Mouse (Mus musculus): ENCODE measurements around the gene Rab28.
"Not testable (repeated sequence)": the region's sequence is repeated elsewhere in the genome, so short reads cannot be mapped to it uniquely, and the experiment has no call there.

Gene Rab28

DNA sequence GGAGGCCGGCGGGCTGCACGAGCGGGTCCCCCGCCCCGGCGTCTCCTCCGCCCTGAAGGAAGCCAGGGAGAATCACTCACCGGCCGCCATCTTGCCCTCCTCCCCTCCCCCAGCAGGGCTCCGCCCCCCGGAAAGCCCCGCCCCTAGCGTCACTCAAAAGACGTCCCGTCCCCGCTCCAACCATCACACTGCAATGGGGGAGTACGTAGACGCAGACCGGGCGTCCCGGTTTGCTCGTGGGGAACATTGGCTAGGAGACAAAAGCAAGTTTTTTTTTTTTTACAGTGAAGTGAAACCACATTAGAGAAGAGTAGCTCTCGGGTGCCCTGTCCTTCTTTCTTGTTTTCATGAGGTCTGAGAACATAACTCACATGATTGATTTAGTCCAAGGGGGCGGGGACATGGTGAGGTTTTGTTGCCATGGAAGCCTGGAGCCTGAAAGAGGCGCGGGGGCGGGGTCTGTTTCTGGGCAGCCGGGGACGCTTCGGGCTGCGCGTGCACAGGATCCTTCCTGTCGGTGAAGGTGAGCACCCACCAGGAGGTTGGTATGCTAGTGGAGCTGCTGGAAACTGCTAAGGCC lies at the start of gene Rab28:
Gene Rab28 (minus strand): TSS at position 107 of the 580 bp plus-strand sequence.
- DNase-seq (ENCODE audit: low read depth, low spot score), result peak; percentile 96

DNA sequence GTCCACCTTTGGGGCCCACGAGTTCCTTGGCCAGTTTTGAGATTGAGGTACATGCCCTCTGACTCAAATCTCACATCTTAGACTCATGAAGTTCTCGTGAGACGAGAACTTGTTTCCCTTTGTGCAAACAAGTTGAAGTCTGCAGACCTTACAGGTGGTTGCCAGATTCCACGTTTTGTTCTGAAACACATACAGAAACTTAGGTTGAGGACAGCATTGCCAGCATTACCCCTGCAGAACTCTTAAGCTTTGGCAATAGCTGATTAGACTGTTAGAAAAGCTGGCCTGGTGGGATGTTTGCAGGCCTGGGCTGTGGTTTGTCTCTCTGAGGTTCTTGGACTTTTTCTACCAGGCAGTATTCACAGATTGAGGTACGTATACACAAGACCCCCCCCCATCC lies 49.4 kb upstream of the Rab28 start:
- DNase-seq (ENCODE audit: low read depth, low spot score), result no peak

DNA sequence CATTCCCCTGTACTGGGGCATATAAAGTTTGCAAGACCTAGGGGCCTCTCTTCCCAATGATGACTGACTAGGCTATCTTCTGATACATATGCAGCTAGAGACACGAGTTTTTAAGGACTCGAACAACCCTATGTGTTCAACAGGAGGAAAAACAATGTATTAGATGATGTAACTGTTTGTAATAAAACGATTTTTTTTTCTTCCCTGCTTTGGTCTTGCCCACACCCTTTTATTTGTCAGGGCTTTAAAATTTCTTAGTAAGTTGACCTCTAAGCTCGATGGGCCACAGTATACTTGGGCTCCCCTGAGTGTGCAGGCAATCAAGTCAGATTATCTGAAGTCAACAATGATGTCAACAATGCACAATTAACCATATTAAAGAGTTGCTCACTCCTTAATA lies 48.4 kb upstream of the Rab28 start:
- DNase-seq (ENCODE audit: low read depth, low spot score), result no peak

DNA sequence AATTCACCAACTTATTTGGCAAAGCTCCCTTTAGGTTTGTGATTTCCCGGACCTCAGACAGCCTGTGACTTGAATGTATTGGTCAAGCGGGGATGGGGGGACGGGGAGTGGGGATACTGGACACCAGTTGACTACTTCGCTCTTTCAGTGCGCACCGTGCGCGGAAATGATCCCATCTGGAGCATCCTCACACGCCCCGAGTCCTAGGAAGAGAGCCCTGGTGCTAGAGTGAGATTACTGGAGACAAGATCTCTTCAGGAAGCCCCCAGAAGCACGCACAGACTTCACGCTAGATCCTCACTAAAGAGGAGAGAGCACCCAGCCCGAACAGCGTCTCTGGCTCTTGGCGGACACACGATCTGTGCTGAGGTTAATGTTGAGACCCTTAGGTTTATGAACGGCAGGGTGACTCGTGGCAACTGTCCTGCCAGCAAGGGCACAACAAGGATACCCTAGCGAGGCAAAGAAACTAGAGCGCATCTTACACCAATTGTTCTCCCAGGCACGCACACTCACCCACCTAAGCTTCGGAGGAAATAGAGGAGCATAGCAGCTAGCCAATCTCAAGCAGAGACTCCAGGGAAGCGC lies 47.5 kb upstream of the Rab28 start:
- peak; percentile 38 for DNase-seq (ENCODE audit: low read depth, low spot score)

DNA sequence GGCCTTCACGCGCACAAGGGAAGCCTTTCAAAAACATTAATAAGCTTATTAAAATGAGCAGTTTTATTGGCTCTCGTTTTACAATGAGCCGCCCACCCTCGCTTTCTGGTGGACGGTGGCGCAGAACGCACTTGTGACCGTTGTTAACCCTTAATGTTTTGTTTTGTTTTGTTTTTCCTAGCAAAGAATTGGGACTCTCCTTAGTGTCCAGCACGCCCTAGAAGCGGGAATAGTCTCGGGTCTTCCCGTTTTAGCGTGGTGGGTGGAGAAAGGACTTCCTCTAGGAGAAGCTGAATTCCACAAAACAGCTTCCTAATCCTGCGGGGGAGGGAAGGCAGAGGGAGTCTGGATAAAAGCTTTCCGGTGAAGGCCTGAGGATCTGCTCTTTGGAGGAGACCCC lies 46.9 kb upstream of the Rab28 start:
- no peak for DNase-seq (ENCODE audit: low read depth, low spot score)

DNA sequence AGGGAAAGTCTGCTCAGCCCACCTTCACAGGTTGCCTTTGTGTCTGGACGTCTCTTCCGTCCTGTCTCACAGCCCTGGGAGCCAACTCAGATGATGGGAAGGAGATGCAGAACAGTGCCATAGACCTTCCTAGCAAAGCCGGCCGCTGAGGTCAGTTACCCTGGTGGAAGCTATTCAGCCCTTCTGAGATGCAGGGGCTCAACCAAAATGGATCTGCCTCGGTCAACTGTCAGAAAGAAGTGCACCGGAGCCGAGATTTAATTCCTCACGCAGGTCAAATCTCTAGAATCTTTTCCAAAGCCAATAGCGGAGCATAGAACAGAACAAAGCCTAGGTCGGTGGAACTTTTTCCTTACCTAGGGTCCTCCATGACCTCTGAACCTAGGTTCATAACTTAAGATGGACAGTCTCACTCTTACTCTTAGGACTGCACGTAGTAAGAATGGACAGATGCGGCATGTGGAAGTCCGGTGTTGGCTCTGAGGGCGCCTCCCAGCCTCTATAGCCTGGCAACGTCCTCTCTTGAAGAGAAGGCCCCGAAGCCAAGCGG lies 46.3 kb upstream of the Rab28 start:
- no peak for DNase-seq (ENCODE audit: low read depth, low spot score)

DNA sequence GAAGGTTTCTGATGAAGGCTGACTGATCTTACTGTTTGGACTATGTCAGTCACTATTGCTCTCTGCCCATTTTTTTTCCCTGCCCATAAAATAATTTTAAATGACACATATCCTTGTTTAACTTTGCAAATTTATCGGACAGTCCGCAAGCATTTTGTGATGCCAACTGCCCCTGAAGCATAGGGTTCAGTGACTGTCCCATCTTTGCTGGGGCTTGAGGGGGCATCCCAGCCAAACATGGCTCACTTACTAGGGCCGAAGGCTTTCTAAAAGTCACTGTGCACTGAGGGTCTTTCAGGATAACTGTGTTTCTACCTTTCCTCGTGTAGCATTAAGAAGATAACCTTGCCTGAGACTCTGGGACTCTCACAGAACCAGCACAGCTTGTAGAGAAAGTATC lies 44.8 kb upstream of the Rab28 start:
- DNase-seq (ENCODE audit: low read depth, low spot score), result no peak

DNA sequence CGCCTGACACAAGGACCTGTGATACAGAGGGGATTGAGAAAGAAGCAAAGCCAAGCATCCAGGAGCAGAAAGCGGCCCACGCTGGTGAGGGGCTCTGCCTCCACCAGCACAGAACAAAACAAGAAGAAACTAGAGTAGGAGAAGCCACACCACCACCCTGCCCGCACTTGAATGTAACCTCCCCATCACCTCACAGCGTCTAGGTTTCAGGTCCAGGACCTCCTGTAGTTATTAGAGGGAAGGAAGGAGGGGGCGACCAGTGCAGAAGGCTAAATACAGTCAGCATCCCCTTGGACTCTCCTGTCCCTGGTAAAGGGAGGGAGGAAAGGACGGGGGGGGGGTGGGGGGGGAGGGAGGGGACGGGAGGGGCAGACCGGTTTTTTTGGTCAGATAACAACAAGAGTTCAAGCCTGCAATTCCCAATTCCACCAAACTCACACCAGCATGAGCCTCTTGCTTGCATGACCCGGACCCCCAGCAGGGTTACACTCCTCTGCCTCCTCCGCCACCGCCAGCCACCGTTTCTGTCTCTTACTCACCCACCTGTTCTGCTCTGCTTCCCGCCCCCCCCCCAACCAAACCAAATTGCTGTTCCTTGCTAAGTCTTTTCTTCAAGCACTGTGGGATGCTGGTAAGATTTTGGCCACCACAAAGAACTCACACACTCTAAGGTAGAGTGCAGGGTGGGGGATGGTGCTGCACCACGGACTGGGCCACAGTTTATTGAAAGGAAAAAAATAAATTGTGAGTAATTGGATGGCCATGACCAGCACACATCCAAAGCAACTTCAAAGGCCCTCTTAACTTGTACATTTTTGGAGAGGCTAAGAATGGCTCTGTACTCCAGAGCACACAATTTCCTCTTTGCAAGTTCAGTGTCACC lies 37.2 kb upstream of the Rab28 start:
- peak; percentile 19 for DNase-seq (ENCODE audit: low read depth, low spot score)

DNA sequence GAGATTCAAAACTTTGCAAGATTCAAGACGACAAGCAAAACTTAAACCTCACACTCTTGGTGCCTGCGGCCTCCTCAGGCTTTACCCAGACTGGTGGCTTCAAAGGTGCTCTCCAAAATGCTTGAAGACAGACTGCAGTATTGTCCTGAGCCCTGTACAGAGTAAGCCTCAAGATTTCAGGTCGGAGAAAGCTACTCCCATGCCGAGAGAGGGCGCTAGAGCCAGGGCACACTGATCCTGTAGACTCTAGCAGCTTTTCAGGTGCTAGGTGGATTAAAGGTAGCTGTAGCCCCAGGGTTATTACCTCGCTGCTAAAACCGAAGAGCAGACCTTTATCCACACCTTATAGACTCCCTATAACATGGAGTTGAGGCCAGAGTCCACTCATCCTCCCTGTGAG lies 36.3 kb upstream of the Rab28 start:
- DNase-seq (ENCODE audit: low read depth, low spot score), result peak; percentile 77

DNA sequence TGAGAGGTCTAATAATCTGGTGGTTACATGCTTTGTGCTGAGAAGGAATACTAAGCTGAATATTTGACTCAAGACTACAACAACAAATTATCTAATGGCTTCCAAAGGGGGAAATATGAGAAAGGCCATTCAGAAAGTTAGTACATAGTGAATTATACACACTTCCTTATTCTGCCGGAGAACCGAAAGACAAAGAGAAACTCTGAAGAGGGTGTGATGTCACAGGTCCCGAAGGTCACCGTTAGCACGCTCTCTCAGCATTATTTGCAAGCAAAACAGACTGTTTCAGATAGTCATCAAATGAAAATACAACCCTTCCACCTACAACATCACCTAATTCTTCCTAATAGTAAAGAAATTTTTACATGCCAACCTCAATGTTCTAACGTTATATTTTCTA lies 30.9 kb upstream of the Rab28 start:
- no peak for DNase-seq (ENCODE audit: low read depth, low spot score)

DNA sequence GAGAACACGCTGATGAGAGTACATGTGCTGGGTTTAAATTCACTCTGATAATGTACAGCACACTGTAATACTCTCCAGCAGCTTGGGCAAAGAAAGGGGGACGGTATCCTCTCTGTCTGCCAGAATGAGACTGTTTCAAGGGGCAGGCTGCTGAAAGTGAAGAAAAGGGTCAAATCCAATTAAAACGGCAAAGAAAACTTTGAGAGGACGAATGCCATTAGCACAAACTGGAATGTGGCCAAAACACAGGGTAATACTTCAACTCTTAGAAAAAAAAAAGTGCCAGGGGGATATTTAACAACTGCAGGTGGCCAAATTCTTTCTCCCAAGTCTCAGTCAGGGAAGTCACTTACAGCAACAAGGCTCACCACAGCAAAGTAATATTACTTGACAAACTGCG lies 29.1 kb upstream of the Rab28 start:
- no peak for DNase-seq (ENCODE audit: low read depth, low spot score)

DNA sequence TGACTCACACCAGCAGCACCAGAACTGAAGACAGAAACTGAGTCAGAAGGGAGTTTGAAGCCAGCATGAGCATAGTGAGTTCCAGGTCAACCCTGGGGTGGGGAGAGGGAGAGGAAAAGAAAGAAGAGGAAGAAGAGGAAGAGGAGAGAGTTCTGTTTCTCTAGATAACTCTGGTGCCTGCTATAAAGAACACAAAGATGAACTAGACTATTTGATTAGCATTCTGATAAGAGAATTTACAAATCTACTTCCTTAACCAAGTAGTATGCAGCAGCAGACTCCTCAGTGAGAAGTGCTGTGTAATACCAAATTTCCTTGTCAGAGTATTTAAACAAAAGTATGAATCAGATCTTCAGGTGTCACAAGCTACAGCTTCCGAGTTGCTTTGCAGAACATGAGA lies 19.1 kb upstream of the Rab28 start:
- no peak for DNase-seq (ENCODE audit: low read depth, low spot score)

DNA sequence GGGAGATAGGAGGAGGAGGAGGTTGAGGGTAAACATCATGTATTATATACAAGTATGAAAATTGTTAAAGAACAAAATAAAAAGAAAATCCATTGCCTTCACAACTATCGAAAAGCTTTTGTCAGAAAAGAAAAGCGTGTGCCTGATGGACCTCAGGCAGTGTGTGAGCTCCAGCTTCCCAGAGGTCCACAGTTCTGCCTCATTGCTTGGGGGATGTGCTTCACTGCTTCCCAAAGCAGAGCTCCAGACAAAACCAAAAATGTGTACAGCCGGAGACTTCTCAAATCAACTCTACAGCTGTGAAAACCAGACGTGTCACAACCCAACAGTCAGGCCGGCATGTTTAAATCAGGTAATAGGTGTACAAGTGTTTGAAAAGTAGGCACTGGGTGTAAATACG lies 17.6 kb upstream of the Rab28 start:
- DNase-seq (ENCODE audit: low read depth, low spot score), result no peak

DNA sequence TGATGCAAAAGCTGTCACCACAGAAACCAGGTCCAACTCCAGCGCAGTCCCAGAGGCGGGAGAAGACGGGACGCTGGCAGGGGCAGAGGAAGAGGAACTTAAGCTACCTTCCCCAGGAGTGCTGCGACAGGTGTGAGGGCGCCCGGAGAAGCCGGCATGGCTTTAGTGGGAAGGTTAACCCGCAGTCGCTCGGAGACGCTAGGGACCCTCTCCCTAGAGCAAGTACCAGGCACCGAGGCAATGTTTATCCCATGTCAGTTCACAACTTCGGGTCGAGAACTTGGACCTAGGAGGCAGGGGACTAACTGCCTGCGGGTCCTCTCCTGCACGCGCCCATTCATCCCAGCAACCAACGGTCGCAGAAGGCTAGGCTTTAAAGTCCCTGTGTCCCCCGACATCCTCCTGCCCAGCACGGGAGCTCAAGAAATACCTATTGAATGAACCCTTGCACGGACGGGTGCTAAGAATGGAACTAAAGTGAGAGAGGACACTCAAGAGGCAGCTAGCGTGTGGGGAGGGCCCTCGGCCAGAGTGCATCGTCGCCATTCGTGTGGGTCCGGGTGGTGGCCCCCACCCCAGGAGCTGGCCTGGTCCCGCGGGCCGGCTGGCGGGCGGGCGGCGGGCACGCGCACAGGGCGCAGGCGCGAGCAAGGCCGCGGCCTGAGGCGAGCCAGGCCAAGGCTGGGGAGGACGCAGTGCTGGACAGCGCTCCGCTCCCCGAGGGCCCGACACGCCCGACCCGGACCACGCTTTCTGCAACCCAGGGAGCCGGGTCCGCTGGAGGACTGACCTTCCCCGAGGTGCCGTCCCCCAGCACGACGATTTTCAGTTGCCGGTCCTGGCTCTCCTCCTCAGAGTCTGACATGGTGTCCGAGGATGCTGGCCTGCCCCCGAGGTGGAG lies 592 bp downstream of the Rab28 start:
- peak; percentile 44 for DNase-seq (ENCODE audit: low read depth, low spot score)

DNA sequence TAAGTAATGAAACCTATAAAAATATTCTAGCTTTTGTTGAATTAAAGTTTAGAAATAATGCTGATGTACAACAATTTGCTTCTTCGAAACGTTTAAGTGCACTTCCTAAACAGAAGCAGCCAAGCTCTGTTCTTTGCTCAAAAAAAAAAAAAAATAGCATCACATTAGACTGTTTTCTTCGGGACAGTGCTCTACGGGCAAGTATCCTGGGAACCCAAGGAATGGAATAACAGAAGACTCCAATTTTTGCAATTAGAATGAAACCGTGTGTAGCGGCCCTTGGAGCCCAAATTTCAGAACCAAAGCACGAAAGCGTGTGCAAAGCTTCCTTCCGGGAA lies 1.2 kb downstream of the Rab28 start:
- no peak for DNase-seq (ENCODE audit: low read depth, low spot score)

DNA sequence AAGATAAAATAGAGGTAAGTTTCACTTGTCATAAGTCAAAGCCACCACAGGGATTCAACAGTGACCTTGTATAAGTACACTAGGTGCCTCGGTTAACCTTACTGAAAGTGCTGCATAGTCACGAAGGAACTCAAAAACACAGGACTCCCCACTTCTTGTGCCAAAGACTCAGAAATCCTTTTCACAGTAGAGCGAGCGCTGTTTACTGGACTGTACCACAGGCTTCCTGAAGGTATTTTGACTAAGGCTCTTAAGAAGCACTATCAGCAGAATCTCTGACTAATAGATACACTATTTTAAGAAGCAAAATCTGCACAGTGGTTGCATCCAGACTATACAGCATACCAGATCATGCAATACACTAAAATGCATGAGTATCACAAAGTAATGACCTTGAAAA lies 6.9 kb downstream of the Rab28 start:
- not testable (repeated sequence) for DNase-seq (ENCODE audit: low read depth, low spot score)

DNA sequence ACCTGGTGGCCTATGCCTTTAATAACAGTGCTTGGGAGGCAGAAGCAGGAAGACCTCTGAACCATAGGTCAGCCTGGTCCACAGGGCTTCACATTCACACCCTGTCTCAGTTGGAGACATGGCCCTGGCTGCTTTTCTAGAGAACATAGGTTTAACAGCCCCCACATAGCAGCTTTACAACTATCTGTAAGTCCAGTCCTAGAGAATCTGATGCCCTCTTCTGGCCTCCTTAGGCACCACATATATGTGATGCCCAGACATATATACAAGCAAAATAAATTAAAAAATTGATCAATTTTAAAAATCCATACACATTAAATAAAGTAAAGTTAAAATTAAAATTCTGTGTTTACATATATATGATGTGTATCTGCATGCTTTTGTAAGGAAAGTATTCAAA lies 10.0 kb downstream of the Rab28 start:
- DNase-seq (ENCODE audit: low read depth, low spot score), result peak; percentile 30

DNA sequence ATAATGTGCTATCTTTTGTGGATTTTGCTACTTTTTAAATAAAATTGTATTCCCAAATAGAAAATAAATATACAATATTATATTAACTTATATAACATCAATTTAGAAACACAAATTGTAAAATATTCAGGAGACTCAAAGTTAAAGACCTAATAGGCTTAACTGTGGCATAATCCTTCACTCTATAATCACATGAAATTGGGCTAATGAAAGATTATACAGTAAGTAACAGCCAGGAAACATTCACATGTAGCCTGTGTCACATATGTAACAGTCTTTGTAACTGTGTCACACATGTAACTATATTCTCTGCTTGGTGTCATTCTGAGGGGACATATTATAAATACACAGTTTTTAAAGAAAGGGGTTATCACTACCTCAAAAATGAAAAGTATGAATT lies 22.9 kb downstream of the Rab28 start:
- no peak for DNase-seq (ENCODE audit: low read depth, low spot score)

DNA sequence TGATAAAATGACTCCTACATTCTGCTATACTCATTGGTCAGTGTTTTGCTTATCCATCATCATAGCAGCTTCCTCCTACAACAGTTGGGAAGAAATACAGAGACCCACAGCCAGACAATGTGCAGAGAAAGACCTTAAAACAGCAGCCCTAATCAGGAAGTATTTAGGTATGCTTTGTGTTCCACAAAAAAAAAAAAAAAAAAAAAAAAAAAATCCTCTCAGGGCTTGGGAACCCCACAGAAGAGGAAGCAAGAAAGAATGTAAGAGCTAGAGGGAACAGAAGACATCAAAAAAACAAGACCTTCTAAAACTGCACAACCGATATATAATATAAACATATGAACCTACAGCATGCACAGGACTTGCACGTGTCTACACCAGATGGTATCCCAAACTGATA lies 24.0 kb downstream of the Rab28 start:
- no peak for DNase-seq (ENCODE audit: low read depth, low spot score)

DNA sequence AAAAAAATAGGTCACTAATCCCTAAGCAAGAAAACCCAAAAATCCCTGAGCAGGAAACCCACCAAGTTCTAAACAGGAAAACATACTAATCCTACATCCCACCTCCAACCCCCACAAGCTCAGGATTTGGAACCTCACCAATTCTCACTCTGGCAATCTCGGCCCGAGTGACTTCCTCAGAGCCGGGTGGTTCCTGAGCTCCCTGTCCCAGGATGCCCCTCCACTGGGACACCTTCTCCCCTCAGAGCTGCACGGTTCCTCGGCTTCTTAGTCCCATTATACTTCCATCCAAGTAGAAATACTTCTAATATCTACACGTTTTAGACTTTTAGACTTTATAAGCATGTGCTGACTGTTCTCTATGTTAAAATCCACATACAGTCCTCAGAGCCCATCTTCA lies 41.9 kb downstream of the Rab28 start:
- no peak for DNase-seq (ENCODE audit: low read depth, low spot score)

DNA sequence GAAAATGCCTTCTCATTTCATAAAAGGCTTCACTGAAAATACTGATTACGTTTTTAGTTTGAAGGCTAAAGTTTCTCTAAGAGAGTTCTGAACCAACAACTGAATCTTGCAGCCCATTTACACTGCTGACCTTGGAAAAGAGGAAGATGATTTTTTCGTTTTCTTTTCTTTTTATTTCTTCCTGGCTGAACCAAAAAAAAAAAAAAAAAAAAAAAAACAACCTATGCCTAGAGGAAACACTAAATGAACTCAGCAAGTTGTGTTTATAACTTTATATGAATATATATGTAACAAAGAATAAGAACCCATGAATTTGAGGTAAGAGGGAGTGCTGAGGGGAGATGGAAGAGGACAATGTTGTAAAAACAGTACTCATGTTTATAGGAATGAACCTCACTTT lies 71.2 kb downstream of the Rab28 start:
- no peak for DNase-seq (ENCODE audit: low read depth, low spot score)

Data from ES-CJ7 (cell line).